Comparison of ENCODE assay signal across 25 mouse cellular contexts in genomic region chr11:48295370-48295769, GRCm38 (mm10).
DNase-seq lines count a peak whose midpoint lies in the region; ATAC-seq and TF ChIP-seq lines count a peak whose summit lies in the region.
"Had no signal": no experiment of that assay in that cellular context is flagged by ENCODE, and none has a peak within 500 bp of the region (broad histone marks: within the 10 kb centered on the region; RNA-seq: fewer than 3 reads in every experiment).

No protein-coding gene starts in this region.

- intact Hi-C loops in left cerebral cortex, postnatal 14 days (cut with DNase I), result no loop called here
- intact Hi-C loops in left cerebral cortex, adult 2 months (cut with DNase I), result no loop called here

- no peak overlapping the region for H3K27ac ChIP-seq in left cerebral cortex, adult 2 months
- H3K27ac ChIP-seq: embryonic facial prominence, embryonic 12.5 days; embryonic facial prominence, embryonic 15.5 days; heart, embryonic 15.5 days; hindbrain, embryonic 10.5 days; hindbrain, embryonic 13.5 days had no signal

- TF ChIP-seq CTCF in left cerebral cortex, adult 2 months (IDR thresholded peaks at IDR 0.05), result no peak

- no peak for DNase-seq in frontal cortex, postnatal 25 days (ENCODE audit: low spot score in 2 of 2)
- peak; percentile 3 to 11 for DNase-seq in left cerebral cortex, postnatal 14 days (ENCODE audit: low spot score in 2 of 2)
- no peak for DNase-seq in left cerebral cortex, adult 2 months (ENCODE audit: extremely low spot score in 1 of 2, low spot score in 2 of 2)
- peak; percentile 4 to 6 for DNase-seq in right cerebral cortex, adult 2 months (ENCODE audit: low spot score in 2 of 2)
- DNase-seq in right cerebral cortex, postnatal 14 days, result no peak
- DNase-seq: adrenal gland, postnatal 10 days; adrenal gland, postnatal 36 days; cerebellum, adult 11 months; cerebellum, adult 2 months; cerebellum, adult 9-11 months; cerebellum, postnatal 25 days; forebrain, postnatal 0 days; gastrocnemius, postnatal 25 days; heart, adult 18-20 months; heart, postnatal 10 days; heart, postnatal 36 days had no signal

- no peak overlapping the region for H3K4me3 ChIP-seq in left cerebral cortex, adult 2 months
- H3K4me3 ChIP-seq: embryonic facial prominence, embryonic 12.5 days; embryonic facial prominence, embryonic 15.5 days; heart, embryonic 12.5 days; heart, embryonic 15.5 days; hindbrain, embryonic 10.5 days; hindbrain, embryonic 13.5 days had no signal

- peak; percentile 59; the same call in 1 of the 2 replicates for ATAC-seq in frontal cortex, adult (ENCODE audit: low TSS enrichment)
- ATAC-seq: forebrain, embryonic 14.5 days; forebrain, postnatal 0 days; hindbrain, embryonic 16.5 days had no signal

Comparison
In these comparisons a context has a peak if more than half of its experiments do, and no peak if none do; other contexts are left out.
1. DNase-seq: peak in left cerebral cortex, postnatal 14 days (2 of 2) and right cerebral cortex, adult 2 months (2 of 2); none in frontal cortex, postnatal 25 days (0 of 2), left cerebral cortex, adult 2 months (0 of 2) and right cerebral cortex, postnatal 14 days (single experiment).